Comparison of ENCODE assay signal across 27 mouse cellular contexts in the genomic region with DNA sequence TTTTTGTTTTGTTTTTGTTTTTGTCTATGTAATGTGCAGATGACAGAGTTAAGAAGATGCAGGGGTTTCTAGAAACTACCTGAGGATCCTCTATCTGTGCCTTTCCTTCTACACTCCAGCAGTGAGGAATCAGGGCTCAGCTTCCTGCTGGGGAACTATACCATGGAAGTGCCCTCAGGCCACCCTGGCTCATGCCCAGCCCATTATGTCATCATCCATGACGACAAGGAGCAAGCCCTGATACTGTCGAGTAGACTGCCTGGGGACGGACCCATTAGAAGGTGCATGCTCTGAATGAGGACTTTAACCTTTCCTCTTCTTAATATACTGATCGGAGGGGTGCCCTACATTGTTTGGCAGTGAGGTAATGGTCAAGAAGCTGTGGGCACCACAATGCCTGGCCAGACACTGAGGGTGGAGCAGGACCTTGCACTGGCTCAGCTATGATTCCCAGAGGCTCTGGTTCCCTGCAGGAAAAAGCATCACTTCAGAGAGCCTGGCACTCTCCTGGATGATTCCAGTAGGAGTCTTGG.
A peak's percentile ranks its signal among the peaks of the same experiment; 100 is the strongest.
DNase-seq lines count a peak whose midpoint lies in the region; ATAC-seq and TF ChIP-seq lines count a peak whose summit lies in the region.
"Had no signal": no experiment of that assay in that cellular context is flagged by ENCODE, and none has a peak within 500 bp of the region (broad histone marks: within the 10 kb centered on the region; RNA-seq: fewer than 3 reads in every experiment).

No protein-coding gene starts in this region.

- in situ Hi-C loops in Patski (cut with MboI; ENCODE audit: low pct_unique_long_range_greater_than_20kb), result no loop called here

- peak; percentile 77 for ATAC-seq in Patski
- ATAC-seq: activated CD4-positive, CD25-positive, alpha-beta regulatory T cell, adult 4 months; forebrain, embryonic 14.5 days; forebrain, postnatal 0 days; hindbrain, postnatal 0 days; inflammation-experienced regulatory T-cells, adult 6 months; intestine, embryonic 16.5 days had no signal

- no peak for TF ChIP-seq CTCF in Patski (IDR thresholded peaks at IDR 0.05)

- H3K27me3 ChIP-seq in Patski, result no peaks in the 10 kb centered on the region
- H3K27me3 ChIP-seq: CH12.LX; embryonic facial prominence, embryonic 12.5 days; embryonic facial prominence, embryonic 15.5 days; heart, embryonic 15.5 days; hindbrain, embryonic 13.5 days had no signal

- DNase-seq in heart, adult 11 months, result peak; percentile 84
- DNase-seq in heart, adult 18-20 months, result no peak
- DNase-seq in 3T3-L1 (ENCODE audit: low read depth, low spot score) (peak; percentile 66), Patski (ENCODE audit: low read depth, low spot score) (peak; percentile 34)
- DNase-seq in kidney, postnatal 25 days, result no peak
- DNase-seq in gastrocnemius, adult 8-10 months (ENCODE audit: low spot score in 2 of 2), result no peak
- DNase-seq: adrenal gland, postnatal 10 days; cerebellum, adult 11 months; cerebellum, adult 2 months; cerebellum, adult 9-11 months; cerebellum, postnatal 25 days; forebrain, postnatal 0 days; gastrocnemius, adult 2 months; gastrocnemius, postnatal 25 days; heart, postnatal 10 days; heart, postnatal 36 days; kidney, adult 18-20 months had no signal

- CTCF ChIA-PET in Patski (lab: Charles Lee), result no interaction called here

- POLR2A ChIA-PET in Patski (lab: Charles Lee), result interaction anchor here (0.6 kb wide), 1 partner anchor 32 kb away, joined by 3 read pairs; no protein-coding TSS in a partner anchor

Comparison
In these comparisons a context has a peak if more than half of its experiments do, and no peak if none do; other contexts are left out.
1. DNase-seq: peak in heart, adult 11 months (single experiment), 3T3-L1 (single experiment) and Patski (single experiment); none in heart, adult 18-20 months (0 of 2), kidney, postnatal 25 days (0 of 2) and gastrocnemius, adult 8-10 months (0 of 2).